Mouse (Mus musculus) embryonic fibroblast, embryonic 13.5 days (primary cell): Measurements from ENCODE around the gene Polr3g.

Experiments
- CTCF ChIP-seq: IDR thresholded peaks from 2 replicates; pipeline ENCODE4 v1.5.1; 2011; ENCODE audit warnings: mild to moderate bottlenecking, control low read depth, low read length, moderate library complexity, borderline replicate concordance; ENCODE audit not compliant: insufficient read depth
- POLR2A ChIP-seq: IDR thresholded peaks from 2 replicates; pipeline ENCODE4 v1.6.1; 2011; ENCODE audit warnings: low read depth, mild to moderate bottlenecking, control low read depth, low read length, moderate library complexity

DNA sequence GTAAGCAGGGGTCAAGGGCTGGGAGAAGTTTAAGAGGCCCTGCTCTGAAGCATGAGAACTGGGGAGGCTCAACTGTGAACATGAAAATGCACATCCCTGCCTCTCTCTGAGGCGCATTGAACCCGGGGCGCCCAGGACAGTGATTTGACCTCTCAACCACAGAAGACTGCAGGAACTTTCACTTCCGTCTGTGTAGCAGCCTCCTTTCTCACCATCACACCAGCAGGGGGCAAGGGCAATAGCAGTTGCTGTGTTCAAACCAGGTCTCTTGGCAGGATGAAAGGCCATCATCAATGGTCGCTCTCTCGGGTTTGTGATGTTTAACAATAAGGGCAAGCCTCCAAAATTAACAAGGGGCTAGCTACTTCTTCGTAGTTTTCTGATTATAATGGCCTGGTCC lies 7.7 kb downstream of the Polr3g start:
- TF ChIP-seq POLR2A (no peak), CTCF (no peak)
